Comparison of ENCODE assay signal across 15 mouse cellular contexts in the genomic region with DNA sequence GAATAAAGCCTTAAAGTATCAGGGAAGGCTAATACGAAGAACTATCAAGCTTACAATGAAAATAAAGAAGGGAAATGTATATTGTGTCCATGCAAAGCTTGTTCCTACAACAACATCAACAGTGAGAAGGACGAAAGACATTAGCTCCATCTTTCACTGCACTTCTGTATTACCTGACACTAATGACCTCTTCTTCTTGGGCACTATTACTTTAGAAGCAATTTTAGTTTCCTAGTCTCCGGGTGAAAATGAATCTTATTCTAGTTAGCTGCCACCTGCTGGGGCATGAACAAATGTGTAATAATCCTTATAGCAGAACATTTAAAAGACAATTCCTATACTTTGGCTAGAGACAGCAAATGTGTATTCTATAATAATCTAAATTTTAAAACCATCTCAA. TPM values are rescaled to one million over a fixed set of nuclear protein-coding genes. Genes with fewer than 3 reads are reported as not detected.
DNase-seq lines count a peak whose midpoint lies in the region; ATAC-seq and TF ChIP-seq lines count a peak whose summit lies in the region.
"Had no signal": no experiment of that assay in that cellular context is flagged by ENCODE, and none has a peak within 500 bp of the region (broad histone marks: within the 10 kb centered on the region; RNA-seq: fewer than 3 reads in every experiment).

No protein-coding gene starts in this region.

- H3K4me2 ChIP-seq in hindbrain, embryonic 13.5 days: peak overlapping the region; percentile 63
- peak overlapping the region; percentile 60 for H3K4me2 ChIP-seq in midbrain, embryonic 14.5 days (ENCODE audit: low read length)
- no peak overlapping the region for H3K4me2 ChIP-seq in intestine, postnatal 0 days (replicated peaks; ENCODE audit: low read depth)
- H3K4me2 ChIP-seq: limb, embryonic 15.5 days had no signal

- H3K27me3 ChIP-seq in cerebellum, adult 2 months (ENCODE audit: control insufficient read depth, insufficient read depth, low read length): no peaks in the 10 kb centered on the region
- H3K27me3 ChIP-seq in forebrain, embryonic 10.5 days (ENCODE audit: poor library complexity, severe bottlenecking): peaks cover 19% of the 10 kb centered on the region; the same call in 1 of the 2 replicates
- no peaks in the 10 kb centered on the region for H3K27me3 ChIP-seq in hindbrain, embryonic 13.5 days
- no peaks in the 10 kb centered on the region for H3K27me3 ChIP-seq in midbrain, embryonic 14.5 days (ENCODE audit: control insufficient read depth, insufficient read depth, low read length)
- H3K27me3 ChIP-seq in intestine, postnatal 0 days (replicated peaks; ENCODE audit: control insufficient read depth, insufficient read depth, low read length): peaks cover 11% of the 10 kb centered on the region
- H3K27me3 ChIP-seq: CH12.LX had no signal

- DNase-seq in cerebellum, adult 2 months: peak in 1 of 2 experiments; percentile 36
- no peak for DNase-seq in cerebellum, postnatal 36 days
- no peak for DNase-seq in forebrain, embryonic 10.5 days (ENCODE audit: extremely low spot score, low spot score)
- DNase-seq in midbrain, embryonic 14.5 days: peak; percentile 61
- DNase-seq in embryo, embryonic 11 days: no peak
- DNase-seq: adrenal gland, postnatal 25 days; gastrocnemius, postnatal 36 days; kidney, adult 9 months; liver, postnatal 0 days had no signal

- H3K4me1 ChIP-seq in cerebellum, adult 2 months (ENCODE audit: control insufficient read depth, insufficient read depth, low read length): peaks cover 7% of the 10 kb centered on the region; the same call in 1 of the 2 replicates
- peaks cover 48% of the 10 kb centered on the region for H3K4me1 ChIP-seq in forebrain, embryonic 10.5 days
- peaks cover 33% of the 10 kb centered on the region for H3K4me1 ChIP-seq in hindbrain, embryonic 13.5 days (replicated peaks)
- peaks cover 24% of the 10 kb centered on the region for H3K4me1 ChIP-seq in midbrain, embryonic 14.5 days (ENCODE audit: control insufficient read depth, insufficient read depth, low read length)
- H3K4me1 ChIP-seq in intestine, postnatal 0 days (replicated peaks; ENCODE audit: control insufficient read depth, insufficient read depth, low read length): no peaks in the 10 kb centered on the region

- no peak overlapping the region; the same call in 1 of the 2 replicates for H3K27ac ChIP-seq in cerebellum, adult 2 months (ENCODE audit: insufficient read depth, low read length)
- no peak overlapping the region for H3K27ac ChIP-seq in forebrain, embryonic 10.5 days
- peak overlapping the region; percentile 64; the same call in 1 of the 2 replicates for H3K27ac ChIP-seq in hindbrain, embryonic 13.5 days
- no peak overlapping the region for H3K27ac ChIP-seq in midbrain, embryonic 14.5 days (replicated peaks; ENCODE audit: low read depth, low read length)
- H3K27ac ChIP-seq in intestine, postnatal 0 days (ENCODE audit: low read depth, low read length): no peak overlapping the region
- H3K27ac ChIP-seq: limb, embryonic 15.5 days had no signal

- no peak for TF ChIP-seq CTCF in cerebellum, adult 2 months (IDR thresholded peaks at IDR 0.05; ENCODE audit: borderline replicate concordance, insufficient read depth, low read depth, low read length)
- no peak for TF ChIP-seq CTCF in intestine, postnatal 0 days (IDR thresholded peaks at IDR 0.05; ENCODE audit: low read depth)

- ATAC-seq in hindbrain, embryonic 13.5 days (ENCODE audit: low FRiP score): no peak
- ATAC-seq in midbrain, embryonic 14.5 days (ENCODE audit: low FRiP score, low TSS enrichment): no peak
- no peak for ATAC-seq in intestine, postnatal 0 days
- ATAC-seq in granulocyte monocyte progenitor cell, adult 5-6 weeks (replicated peaks; ENCODE audit: poor library complexity, severe bottlenecking): no peak
- ATAC-seq: liver, postnatal 0 days had no signal

- no peak for TF ChIP-seq POLR2A in cerebellum, adult 2 months (IDR thresholded peaks at IDR 0.05; ENCODE audit: borderline replicate concordance, insufficient read depth, low read length)

- no peaks in the 10 kb centered on the region for H3K36me3 ChIP-seq in forebrain, embryonic 10.5 days (replicated peaks)
- H3K36me3 ChIP-seq in hindbrain, embryonic 13.5 days: no peaks in the 10 kb centered on the region
- no peaks in the 10 kb centered on the region for H3K36me3 ChIP-seq in midbrain, embryonic 14.5 days (ENCODE audit: control insufficient read depth, insufficient read depth, low read length)
- H3K36me3 ChIP-seq in intestine, postnatal 0 days (ENCODE audit: control insufficient read depth, insufficient read depth): no peaks in the 10 kb centered on the region
- H3K36me3 ChIP-seq: limb, embryonic 15.5 days had no signal

- 8% methylated on average over 3 of the region's 3 CpGs for WGBS in cerebellum, adult 2 months
- 41% methylated on average over 3 of the region's 3 CpGs for WGBS in forebrain, embryonic 10.5 days
- WGBS in hindbrain, embryonic 13.5 days: 36% methylated on average over 3 of the region's 3 CpGs
- 38% methylated on average over 3 of the region's 3 CpGs for WGBS in midbrain, embryonic 14.5 days
- 60% methylated on average over 3 of the region's 3 CpGs for WGBS in intestine, postnatal 0 days

- peak overlapping the region; percentile 88 for H3K4me3 ChIP-seq in cerebellum, adult 2 months (replicated peaks; ENCODE audit: insufficient read depth, low read depth, low read length)
- peak overlapping the region; percentile 78; the same call in 1 of the 2 replicates for H3K4me3 ChIP-seq in forebrain, embryonic 10.5 days
- H3K4me3 ChIP-seq in hindbrain, embryonic 13.5 days: peak overlapping the region; percentile 33
- H3K4me3 ChIP-seq in midbrain, embryonic 14.5 days (replicated peaks; ENCODE audit: low read depth, low read length): peak overlapping the region; percentile 82
- H3K4me3 ChIP-seq in intestine, postnatal 0 days (ENCODE audit: low read depth, low read length): no peak overlapping the region
- H3K4me3 ChIP-seq: limb, embryonic 15.5 days had no signal

- H3K9me3 ChIP-seq in forebrain, embryonic 10.5 days: no peaks in the 10 kb centered on the region
- no peaks in the 10 kb centered on the region for H3K9me3 ChIP-seq in hindbrain, embryonic 13.5 days
- no peaks in the 10 kb centered on the region for H3K9me3 ChIP-seq in midbrain, embryonic 14.5 days (ENCODE audit: control insufficient read depth, low read length)
- H3K9me3 ChIP-seq in intestine, postnatal 0 days (ENCODE audit: control insufficient read depth): no peaks in the 10 kb centered on the region
- H3K9me3 ChIP-seq: limb, embryonic 15.5 days had no signal

- peak overlapping the region; percentile 61 for H3K9ac ChIP-seq in hindbrain, embryonic 13.5 days
- H3K9ac ChIP-seq in midbrain, embryonic 14.5 days (replicated peaks; ENCODE audit: low read length): peak overlapping the region; percentile 20; the same call in 1 of the 2 replicates
- H3K9ac ChIP-seq in intestine, postnatal 0 days (ENCODE audit: low read depth, low read length): no peak overlapping the region
- H3K9ac ChIP-seq: limb, embryonic 15.5 days; liver, postnatal 0 days had no signal

RNA-seq across cellular contexts. Expression of gene Grik2, which starts 1.9 kb away (rescaled TPM):
- 48.5 and 60.7 TPM in 2 replicates for polyA plus RNA-seq in cerebellum, adult 2 months (2012; rRNA removed)
- 7.8 and 8.4 TPM in 2 replicates for polyA plus RNA-seq in forebrain, embryonic 10.5 days (2016; fragmentation: Nextera tagmentation; extraction: Ambion mirVana)
- 30.5 and 32.2 TPM in 2 replicates for polyA plus RNA-seq in hindbrain, embryonic 13.5 days (2015; fragmentation: Nextera tagmentation; extraction: Ambion mirVana)
- polyA plus RNA-seq in midbrain, embryonic 14.5 days (2014; fragmentation: Nextera tagmentation; extraction: Ambion mirVana): 44.3 and 45.2 TPM in 2 replicates
- 0.59 and 1.2 TPM in 2 replicates for polyA plus RNA-seq in intestine, postnatal 0 days (2015; fragmentation: Nextera tagmentation; extraction: Ambion mirVana)
- total RNA-seq in granulocyte monocyte progenitor cell, adult 5-6 weeks (2014; fragmentation: Nextera tagmentation): not detected in 2 replicates
- not detected in 2 replicates for total RNA-seq in granulocyte monocyte progenitor cell, adult 5-6 weeks (2017)
- total RNA-seq: CH12.LX; hematopoietic stem cell, adult 5-6 weeks had no signal
- polyA plus RNA-seq: liver, postnatal 0 days had no signal
